Mouse (Mus musculus): Measurements from ENCODE around the gene Herc2. TPM values are rescaled to one million over a fixed set of nuclear protein-coding genes. Genes with fewer than 3 reads are reported as not detected.
"Not testable (repeated sequence)": the region's sequence is repeated elsewhere in the genome, so short reads cannot be mapped to it uniquely, and the experiment has no call there.

Herc2 gene
- 72.8 and 85.4 TPM in 2 replicates for total RNA-seq (2014; rRNA removed)
- 29.0 and 38.4 TPM in 2 replicates for polyA plus RNA-seq (2015; fragmentation: Nextera tagmentation; extraction: Ambion mirVana)

DNA sequence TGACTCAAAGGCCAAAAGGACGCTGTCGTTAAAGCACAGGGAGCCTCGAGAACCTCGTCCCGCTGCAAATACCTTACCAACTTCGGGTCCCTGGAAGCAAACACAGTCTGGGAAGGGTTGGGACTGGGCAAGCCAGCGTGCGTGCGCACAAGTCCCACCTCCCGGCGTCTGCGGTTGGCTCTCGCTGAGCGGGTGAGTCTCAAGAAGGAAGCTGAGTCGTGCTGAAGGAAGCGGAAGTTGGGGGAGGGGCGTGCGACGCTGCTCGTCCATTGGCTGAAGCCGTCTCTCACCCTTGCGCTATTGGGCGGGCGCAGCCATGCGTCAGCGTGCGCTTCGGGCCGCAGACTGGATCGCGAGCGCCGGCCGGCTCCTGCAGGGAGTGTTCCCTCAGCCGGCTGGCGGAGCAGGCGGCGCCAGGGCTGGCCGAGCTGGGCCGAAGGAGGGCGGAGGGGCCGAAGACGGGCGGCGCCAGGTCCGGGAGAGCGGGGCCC, at the start of gene Herc2:
Gene Herc2, plus strand, starts transcription at position 366 of the 491 bp plus-strand sequence.
- under 1% methylated on average over 47 of the region's 47 CpGs for WGBS
- H3K4me3 ChIP-seq (ENCODE audit: low read depth, low read length), result peak within 1 kb of the TSS; percentile 57
- TF ChIP-seq CTCF (IDR thresholded peaks at IDR 0.05; ENCODE audit: low read depth), result no peak
- peak within 1 kb of the TSS; percentile 77 for H3K9ac ChIP-seq
- no peaks in the 10 kb centered on the region for H3K36me3 ChIP-seq (ENCODE audit: insufficient read depth)
- H3K9me3 ChIP-seq (ENCODE audit: low read length), result no peaks in the 10 kb centered on the region
- DNase-seq (peak; percentile 99), ATAC-seq (peak; percentile 99)
- H3K4me2 ChIP-seq (ENCODE audit: low read depth), result peak within 1 kb of the TSS; percentile 59
- no peaks in the 10 kb centered on the region for H3K27me3 ChIP-seq (ENCODE audit: insufficient read depth, low read length)
- H3K4me1 ChIP-seq (ENCODE audit: insufficient read depth), result peaks cover 6% of the 10 kb centered on the region; the same call in 1 of the 2 replicates
- peak within 1 kb of the TSS; percentile 85 for H3K27ac ChIP-seq (ENCODE audit: low read depth, low read length)

DNA sequence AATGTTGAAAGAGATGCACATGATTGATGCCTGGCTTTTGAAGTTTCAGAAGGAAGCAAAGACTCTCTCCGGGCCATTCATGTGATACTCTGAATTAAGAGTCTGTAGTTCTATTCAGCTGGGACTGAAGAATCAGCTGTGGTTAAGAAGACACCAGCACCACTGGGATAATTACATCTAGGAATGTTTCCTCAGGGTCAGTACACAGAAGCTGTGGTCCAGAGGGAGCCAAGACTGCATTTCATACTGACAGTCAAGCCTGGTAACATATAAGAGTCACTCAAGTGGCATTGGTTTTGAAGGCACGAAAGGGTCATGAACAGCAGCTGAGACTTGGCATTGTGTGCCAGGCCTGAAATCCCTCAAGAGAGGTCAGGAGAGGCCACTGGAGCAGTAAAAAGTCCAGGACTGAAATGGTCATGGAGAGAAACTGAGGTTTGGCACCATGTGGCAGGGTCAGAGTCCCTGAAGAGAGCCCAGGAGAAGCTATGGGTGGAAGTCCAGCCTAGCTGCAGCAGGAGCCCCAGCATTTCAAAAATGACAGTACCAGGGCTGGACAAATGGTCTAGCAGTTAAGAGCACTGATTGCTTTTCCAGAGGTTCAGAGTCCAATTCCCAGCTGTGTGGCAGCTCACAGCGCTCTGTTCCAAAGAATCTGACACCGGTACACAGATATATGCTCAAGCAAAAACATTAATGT, 39.5 kb upstream of the Herc2 start:
- no peak for DNase-seq
- H3K27ac ChIP-seq (ENCODE audit: low read depth, low read length), result no peak overlapping the region
- H3K4me2 ChIP-seq (ENCODE audit: low read depth), result no peak overlapping the region
- H3K4me1 ChIP-seq (ENCODE audit: insufficient read depth), result no peaks in the 10 kb centered on the region
- no peak for ATAC-seq
- 0 out of 2 replicates have a peak, but pooled peaks cover 3% of the 10 kb centered on the region for H3K36me3 ChIP-seq (ENCODE audit: insufficient read depth)
- H3K9ac ChIP-seq, result no peak overlapping the region
- no peaks in the 10 kb centered on the region for H3K27me3 ChIP-seq (ENCODE audit: insufficient read depth, low read length)
- no peaks in the 10 kb centered on the region for H3K9me3 ChIP-seq (ENCODE audit: low read length)
- 78% methylated on average over 4 of the region's 4 CpGs for WGBS
- no peak for TF ChIP-seq CTCF (IDR thresholded peaks at IDR 0.05; ENCODE audit: low read depth)
- H3K4me3 ChIP-seq (ENCODE audit: low read depth, low read length), result no peak overlapping the region

DNA sequence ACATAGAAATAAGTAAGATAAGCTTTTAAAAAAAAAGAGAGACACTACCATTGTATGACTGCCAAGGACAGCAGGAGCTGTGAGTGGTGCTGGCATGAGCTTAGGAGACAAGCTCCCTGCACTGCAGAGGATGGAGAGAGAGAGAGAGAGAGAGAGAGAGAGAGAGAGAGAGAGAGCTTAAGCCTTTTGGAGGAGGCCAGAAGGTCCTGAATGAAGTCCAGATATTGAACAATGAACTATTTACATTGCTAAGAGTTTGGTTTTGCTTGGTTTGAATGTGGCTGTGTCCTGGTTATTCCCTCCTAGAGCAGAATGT, 39.0 kb upstream of the Herc2 start:
- TF ChIP-seq CTCF (IDR thresholded peaks at IDR 0.05; ENCODE audit: low read depth), result no peak
- H3K4me2 ChIP-seq (ENCODE audit: low read depth), result no peak overlapping the region
- DNase-seq (no peak), ATAC-seq (no peak)
- H3K9ac ChIP-seq, result no peak overlapping the region
- no peak overlapping the region for H3K27ac ChIP-seq (ENCODE audit: low read depth, low read length)
- no peaks in the 10 kb centered on the region for H3K9me3 ChIP-seq (ENCODE audit: low read length)
- no peaks in the 10 kb centered on the region for H3K27me3 ChIP-seq (ENCODE audit: insufficient read depth, low read length)
- no peak overlapping the region for H3K4me3 ChIP-seq (ENCODE audit: low read depth, low read length)
- H3K36me3 ChIP-seq (ENCODE audit: insufficient read depth), result 0 out of 2 replicates have a peak, but pooled peaks cover 3% of the 10 kb centered on the region
- H3K4me1 ChIP-seq (ENCODE audit: insufficient read depth), result no peaks in the 10 kb centered on the region

DNA sequence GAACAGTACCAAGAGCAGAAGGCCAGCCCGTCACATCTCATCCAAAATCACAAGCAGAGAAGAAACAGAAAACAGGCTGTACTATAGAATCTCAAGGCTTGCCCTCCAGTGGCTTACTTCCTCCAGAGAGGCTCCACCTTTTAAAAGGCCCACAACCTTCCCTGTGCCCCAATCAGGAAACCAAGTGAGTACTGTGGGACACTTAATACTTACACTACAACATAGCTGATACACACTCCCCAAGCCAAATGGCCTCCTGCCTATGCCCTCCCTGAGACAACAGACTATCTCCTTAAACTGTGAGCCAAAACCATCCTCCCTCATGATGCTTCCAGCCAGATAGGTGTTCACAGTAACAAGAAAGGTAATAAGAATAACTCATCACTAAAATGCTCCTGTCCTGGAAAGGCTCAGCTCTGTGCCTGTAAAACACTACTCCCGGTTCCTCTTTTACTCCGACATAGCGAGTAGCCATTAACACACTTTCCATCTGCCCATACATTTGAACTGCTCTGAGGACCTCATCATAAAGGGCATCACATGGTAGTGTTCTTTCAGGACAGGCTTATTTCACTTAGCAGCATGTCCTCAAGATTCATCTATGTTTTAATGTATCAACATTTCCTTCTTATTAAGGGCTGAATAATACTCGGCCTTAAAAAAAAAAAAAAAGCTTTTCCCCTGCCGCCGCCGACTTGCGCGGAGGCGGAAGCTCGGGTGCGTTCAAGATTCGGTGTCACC, 36.6 kb upstream of the Herc2 start:
- 0 out of 2 replicates have a peak, but pooled peaks cover 3% of the 10 kb centered on the region for H3K36me3 ChIP-seq (ENCODE audit: insufficient read depth)
- no peak overlapping the region for H3K9ac ChIP-seq
- H3K27ac ChIP-seq (ENCODE audit: low read depth, low read length), result no peak overlapping the region
- 98% methylated on average over 14 of the region's 14 CpGs for WGBS
- no peak overlapping the region for H3K4me3 ChIP-seq (ENCODE audit: low read depth, low read length)
- DNase-seq, result no peak
- TF ChIP-seq CTCF (IDR thresholded peaks at IDR 0.05; ENCODE audit: low read depth), result no peak
- H3K9me3 ChIP-seq (ENCODE audit: low read length), result no peaks in the 10 kb centered on the region
- no peak overlapping the region for H3K4me2 ChIP-seq (ENCODE audit: low read depth)
- peaks cover 8% of the 10 kb centered on the region; the same call in 1 of the 2 replicates for H3K4me1 ChIP-seq (ENCODE audit: insufficient read depth)
- no peaks in the 10 kb centered on the region for H3K27me3 ChIP-seq (ENCODE audit: insufficient read depth, low read length)
- no peak for ATAC-seq

DNA sequence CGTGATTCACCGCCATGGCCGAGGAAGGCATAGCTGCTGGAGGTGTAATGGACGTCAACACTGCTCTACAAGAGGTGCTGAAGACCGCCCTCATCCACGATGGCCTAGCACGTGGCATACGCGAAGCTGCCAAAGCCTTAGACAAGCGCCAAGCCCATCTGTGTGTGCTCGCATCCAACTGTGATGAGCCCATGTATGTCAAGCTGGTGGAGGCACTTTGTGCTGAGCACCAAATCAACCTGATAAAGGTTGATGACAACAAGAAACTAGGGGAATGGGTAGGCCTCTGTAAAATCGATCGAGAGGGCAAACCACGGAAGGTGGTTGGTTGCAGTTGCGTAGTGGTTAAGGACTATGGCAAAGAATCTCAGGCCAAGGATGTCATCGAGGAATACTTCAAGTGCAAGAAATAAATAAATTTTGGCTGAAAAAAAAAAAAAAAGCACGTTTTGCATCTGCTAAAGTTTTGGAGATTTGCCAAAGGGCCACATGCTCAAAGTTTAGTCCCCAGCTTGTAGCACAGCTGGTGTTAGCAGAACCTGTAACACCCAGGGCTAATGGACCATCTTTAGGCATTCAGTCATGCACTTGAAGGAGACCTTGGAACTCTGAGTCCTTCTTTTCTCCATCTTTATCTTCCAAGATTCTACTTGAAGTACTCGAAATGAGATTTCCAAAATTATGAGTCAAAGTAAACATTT, 35.8 kb upstream of the Herc2 start:
- ATAC-seq; H3K36me3 ChIP-seq (ENCODE audit: insufficient read depth); H3K27me3 ChIP-seq (ENCODE audit: insufficient read depth, low read length); H3K9ac ChIP-seq; H3K9me3 ChIP-seq (ENCODE audit: low read length); H3K27ac ChIP-seq (ENCODE audit: low read depth, low read length); H3K4me2 ChIP-seq (ENCODE audit: low read depth); H3K4me3 ChIP-seq (ENCODE audit: low read depth, low read length); DNase-seq: not testable (repeated sequence)
- 85% methylated on average over 7 of the region's 18 CpGs for WGBS
- H3K4me1 ChIP-seq (ENCODE audit: insufficient read depth), result peaks cover 14% of the 10 kb centered on the region; the same call in 1 of the 2 replicates

DNA sequence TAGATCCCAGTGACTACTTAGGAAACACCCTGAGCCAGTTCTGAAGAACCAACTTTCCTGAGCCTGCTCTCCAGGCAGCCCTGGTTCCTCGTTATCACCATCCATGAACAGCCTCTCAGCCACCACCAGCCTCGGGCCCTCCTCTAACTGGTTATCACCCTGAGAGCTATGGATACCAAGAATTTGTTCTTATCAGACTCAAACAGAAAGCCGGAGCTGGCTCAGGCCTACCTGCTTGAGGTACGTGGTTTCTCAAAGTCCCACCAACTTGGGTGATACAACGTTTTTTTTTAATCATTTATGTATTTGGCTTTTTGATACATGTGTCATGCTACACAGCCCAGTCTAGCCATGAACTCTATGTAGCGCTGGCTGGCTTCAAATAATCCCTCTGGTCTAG, 34.8 kb upstream of the Herc2 start:
- H3K27ac ChIP-seq (ENCODE audit: low read depth, low read length), result no peak overlapping the region
- no peak for DNase-seq
- H3K4me3 ChIP-seq (ENCODE audit: low read depth, low read length), result no peak overlapping the region
- no peak overlapping the region for H3K4me2 ChIP-seq (ENCODE audit: low read depth)
- H3K27me3 ChIP-seq (ENCODE audit: insufficient read depth, low read length), result no peaks in the 10 kb centered on the region
- ATAC-seq, result no peak
- no peak overlapping the region for H3K9ac ChIP-seq
- 90% methylated on average over 6 of the region's 6 CpGs for whole genome bisulfite sequencing
- H3K9me3 ChIP-seq (ENCODE audit: low read length), result no peaks in the 10 kb centered on the region
- peaks cover 14% of the 10 kb centered on the region; the same call in 1 of the 2 replicates for H3K4me1 ChIP-seq (ENCODE audit: insufficient read depth)
- H3K36me3 ChIP-seq (ENCODE audit: insufficient read depth), result no peaks in the 10 kb centered on the region
- no peak for TF ChIP-seq CTCF (IDR thresholded peaks at IDR 0.05; ENCODE audit: low read depth)

All from forebrain, postnatal 0 days (tissue).